Mouse (Mus musculus): ENCODE results near the gene Vwa3b.

The Vwa3b gene

DNA sequence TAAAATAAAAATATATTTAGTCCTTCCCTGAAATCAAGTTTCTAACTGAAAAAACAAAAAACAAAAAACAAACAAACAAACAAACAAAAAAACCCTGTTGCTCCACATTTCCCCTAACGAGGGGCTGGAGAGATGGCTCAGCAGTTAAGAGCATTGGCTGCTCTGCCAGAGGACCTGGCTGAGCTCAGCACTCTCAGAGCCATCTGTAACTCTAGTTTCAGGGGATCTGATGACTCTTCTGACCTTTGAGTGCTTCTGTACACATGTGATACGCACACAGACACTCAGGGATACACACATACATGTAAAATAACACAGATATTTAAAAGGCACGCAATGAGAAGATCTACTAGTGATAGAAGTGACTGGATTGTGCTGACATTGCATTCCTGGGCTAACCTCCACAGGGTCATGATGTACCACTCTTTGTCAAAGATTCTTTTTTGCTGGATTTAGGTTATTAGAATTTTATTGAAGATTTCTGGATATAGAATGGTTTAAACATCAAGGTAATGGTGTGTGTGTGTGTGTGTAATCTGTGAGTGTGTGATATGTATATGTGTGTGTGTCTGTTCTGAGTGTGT lies 14.7 kb upstream of the Vwa3b start:
- no peak for DNase-seq (ENCODE audit: low spot score)

DNA sequence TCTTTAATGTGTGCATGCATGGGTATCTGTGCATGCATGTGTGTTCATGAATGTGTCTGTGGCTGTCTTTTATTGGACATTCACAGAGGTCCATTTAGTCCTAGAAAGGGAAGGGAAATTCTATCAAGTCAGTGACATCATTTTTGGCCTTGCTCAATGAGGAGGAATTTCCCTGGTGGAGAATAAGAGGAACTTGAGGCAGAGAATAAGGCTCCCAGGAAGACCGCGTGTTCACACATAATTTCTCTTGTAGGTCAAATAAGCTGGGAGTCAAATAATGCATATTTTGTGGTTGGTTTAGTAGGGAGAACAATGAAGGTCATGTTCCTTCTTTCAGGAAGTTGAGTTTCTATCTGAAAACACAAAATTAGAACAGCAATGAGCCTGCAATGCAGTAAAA lies 13.4 kb upstream of the Vwa3b start:
- DNase-seq (ENCODE audit: low spot score), result no peak

DNA sequence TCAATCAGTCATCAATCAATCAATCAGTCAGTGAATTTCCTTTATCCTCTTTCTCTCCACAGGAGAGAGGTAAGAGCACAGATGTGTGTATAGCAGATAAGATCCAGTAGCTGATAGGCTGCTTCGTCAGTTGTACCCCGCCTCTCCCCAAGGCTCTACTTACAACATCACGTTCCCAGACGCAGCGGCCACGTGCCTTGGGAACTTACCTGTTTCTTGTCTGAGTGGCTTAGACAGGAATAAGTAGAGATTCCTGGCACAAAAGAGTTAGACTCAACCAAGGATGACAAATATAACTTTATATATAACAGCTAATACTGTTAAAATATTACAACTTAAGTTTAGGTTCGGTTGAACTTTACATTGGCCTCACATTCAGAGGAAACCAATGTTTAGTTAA lies 12.7 kb upstream of the Vwa3b start:
- DNase-seq (ENCODE audit: low spot score), result no peak

DNA sequence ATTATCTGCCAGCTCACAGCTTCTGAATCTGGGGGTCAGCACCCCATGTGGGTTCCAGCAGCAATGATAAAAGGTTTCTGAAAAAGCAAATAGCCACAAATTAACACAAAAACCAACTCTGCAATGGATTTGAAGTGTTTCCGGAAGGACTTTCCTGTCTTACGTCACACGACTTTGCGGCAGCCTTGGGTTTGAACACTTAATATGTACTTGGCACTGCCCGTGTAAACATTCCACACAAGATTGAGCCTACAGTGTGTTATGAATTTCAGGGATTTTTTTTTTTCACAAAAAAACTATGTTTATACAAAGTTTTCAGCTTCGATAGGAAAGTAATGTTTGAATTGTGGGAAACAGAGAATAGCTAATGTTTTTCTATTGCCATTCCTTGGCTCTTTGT lies 7.4 kb upstream of the Vwa3b start:
- DNase-seq (ENCODE audit: low spot score), result no peak

DNA sequence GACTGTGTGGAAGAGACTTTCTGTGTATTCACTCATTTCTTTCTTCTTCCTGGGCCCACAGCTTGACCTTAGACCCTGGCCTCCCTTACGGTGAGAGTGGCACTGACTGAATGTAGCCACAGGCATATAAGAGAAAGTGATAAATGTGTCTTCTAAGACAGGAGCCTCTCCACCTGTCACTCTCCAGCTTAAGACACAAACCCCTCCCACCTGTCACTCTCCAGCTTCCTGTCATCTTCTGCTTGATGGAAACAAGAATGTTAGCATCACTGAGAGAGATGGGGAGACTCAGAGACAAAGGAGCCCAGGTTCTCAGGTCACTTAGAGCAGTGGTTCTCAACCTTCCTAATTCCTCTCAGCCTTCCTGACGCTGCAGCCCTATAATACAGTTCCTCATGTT lies 3.7 kb upstream of the Vwa3b start:
- no peak for DNase-seq (ENCODE audit: low spot score)

DNA sequence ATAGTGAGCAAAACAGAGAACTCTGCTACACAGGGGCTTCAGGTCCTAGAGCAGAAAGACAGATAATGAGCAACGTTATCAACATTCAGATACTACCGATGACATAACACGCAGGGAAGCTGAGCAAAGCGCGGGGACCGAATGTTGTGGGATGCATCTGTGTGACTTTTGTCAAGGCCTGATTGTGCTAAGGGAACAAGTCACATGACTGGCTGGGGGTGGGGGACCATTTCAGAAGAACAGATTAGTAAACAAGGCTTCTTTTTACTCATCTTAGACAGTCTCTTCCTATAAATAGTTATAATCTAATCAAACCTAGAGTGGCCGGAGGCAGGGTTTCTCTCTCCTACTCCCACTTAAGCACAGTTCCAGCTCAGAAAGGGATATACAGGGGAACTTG lies 1.7 kb upstream of the Vwa3b start:
- DNase-seq (ENCODE audit: low spot score), result no peak

DNA sequence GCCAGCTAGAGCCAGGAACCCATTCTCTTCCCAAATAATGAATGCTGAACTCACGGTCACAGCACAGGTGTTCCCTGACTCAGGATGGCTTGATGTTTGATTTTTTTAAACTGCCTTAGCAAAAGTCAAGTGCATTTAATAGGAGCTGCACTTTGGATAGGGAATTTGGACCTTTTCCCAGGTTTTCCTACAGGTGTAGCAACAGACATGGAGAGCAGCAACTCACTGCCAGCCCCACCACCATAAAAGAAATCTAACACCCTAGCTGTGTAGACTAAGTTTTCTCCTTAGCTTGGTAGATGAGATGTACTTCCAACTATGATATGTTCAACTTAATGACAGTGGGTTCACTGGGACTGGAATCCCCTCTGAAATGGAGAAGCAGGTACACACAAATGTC lies 1.0 kb upstream of the Vwa3b start:
- no peak for DNase-seq (ENCODE audit: low spot score)

DNA sequence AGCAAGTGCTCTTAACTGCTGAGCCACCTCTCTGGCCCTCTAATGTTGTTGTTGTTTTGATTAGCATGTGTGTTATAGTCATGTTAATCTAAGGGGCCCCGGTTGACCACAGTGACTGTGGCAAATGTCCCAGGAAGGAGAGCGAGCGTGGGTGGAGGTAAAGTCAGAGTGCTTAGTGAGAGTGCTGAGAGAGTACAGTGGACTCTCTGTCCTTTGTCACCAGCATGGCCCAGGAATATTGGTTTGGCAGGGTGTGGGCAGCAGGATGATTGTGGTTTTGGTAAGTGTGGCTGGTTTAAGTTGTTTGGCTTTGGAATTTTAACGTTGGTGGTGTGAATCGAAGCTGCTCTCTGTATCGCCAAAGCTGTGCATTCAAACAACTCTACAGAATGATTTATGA lies 470 bp downstream of the Vwa3b start:
- no peak for DNase-seq (ENCODE audit: low spot score)

DNA sequence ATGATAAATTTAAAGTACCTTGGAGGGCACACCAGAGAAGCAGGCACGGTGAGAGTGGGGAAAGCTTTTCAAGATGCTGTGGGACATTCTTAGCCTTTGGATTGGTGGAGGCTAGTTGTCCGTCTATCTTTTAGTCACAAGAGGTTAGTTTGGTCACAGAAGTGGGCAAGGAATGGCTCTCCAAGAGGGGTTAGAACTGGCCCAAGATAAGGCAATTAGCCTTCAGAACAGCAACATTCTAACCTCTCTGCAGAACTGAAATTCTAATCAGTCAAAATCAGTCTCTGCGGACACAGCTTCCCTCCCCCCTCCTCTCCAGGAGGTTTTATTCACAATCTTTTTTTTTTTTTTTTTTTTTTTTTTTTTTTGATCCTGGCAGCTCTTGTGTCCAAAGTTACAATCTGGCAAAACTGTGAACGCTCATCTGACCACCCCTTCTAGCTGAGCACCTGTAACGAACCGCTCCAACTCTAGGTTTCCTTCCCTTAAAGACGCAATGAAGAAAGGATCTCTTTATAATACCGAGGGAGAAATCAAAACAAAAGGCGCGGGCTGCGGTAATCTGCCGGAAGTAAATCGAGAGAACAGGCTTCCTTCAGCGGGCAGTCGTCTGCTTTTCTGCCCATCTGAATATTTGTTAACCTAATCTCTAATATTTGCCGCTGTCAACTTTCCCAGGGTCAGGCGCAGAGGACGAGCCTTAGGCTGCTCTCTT lies 2.2 kb downstream of the Vwa3b start:
- DNase-seq (ENCODE audit: low spot score), result no peak

DNA sequence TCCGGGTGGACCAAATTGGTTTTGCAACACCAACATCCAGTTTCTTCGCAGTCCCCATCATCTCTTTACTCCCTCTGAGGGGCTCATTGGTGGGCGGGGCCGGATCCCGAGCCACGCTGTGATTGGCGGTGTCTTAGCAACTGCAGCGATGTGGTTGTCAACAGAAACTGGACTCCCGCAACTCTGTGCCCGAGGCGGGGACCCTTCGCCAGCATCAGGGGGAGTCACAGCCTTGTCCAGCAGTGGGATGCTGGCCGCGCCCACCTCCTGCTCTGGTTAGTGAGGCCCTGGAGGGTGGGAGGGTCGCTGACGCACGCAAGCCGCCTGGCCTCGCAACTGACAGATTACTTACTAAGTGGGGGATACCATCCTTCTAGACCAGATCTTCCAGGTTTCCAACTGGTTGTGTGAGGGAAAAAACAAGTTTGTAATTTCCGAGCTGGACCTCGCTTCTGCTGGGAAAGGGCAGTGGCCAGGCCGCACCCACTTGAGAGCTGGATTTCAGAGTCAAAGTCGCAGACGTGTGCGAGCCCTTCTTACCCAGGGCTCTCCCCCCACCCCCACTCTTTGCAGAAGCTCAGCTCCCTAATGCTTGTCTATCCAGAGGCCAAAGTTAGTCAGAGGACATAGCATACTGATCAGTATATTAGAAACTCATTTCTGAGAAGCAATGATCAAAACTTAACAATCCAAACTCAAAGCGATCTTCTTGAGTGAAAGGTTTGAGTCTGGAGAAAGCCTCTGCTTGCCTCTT lies 2.9 kb downstream of the Vwa3b start:
- peak; percentile 56 for DNase-seq (ENCODE audit: low spot score)

DNA sequence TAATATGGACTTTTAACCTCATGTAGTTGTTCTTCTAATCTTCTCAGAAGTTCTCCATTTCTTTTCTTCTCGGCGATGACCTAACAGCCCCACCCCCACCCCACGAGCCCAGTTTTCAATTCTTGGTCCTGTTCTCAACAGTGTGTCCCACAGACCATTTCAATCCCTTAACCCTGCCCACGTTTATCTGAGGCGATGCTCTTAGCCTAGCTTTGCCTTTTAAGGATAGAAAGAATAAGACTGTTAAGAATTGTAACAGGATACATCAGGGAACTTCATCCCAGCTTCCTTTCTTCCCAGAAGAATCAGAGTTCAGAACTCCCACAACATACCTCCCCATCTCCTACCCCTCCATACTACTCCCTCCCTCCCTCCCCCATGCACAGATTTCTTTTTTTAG lies 3.5 kb downstream of the Vwa3b start:
- no peak for DNase-seq (ENCODE audit: low spot score)

DNA sequence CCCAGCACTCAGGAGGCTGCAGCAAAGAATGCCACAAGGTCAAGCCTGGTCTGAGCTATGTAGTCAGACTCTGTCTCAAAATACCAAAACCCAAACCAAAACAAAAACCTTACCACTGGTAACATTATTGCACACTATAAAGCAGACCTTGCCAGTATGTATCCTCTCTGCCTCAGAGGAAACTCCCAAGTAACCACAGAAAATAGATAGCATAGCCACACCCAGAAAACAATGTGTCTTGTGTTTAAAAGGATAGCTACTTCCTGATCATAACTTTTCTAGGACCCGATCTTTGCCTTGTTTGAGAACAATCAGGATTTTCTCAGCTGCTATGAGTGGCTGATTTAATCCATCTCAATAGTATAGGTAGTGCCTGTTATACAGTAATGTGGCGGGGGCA lies 4.3 kb downstream of the Vwa3b start:
- DNase-seq (ENCODE audit: low spot score), result no peak

DNA sequence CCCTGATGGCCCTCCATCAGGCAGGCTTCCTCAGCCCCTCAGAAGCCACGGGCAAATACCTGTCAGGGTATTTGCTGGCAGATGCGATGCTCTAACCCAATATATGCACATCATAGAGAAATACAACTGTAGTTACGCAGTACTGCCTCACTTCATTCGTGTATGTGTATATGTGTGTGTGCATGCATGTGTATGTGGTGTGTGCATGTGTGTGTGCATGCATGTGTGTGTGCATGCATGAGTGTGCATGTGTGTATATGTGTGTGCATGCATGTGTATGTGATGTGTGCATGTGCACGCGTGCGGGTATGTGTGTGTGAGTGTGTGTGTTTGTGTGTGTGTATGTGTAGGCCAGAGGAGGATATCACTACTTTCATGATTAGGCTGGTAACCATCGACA lies 9.5 kb downstream of the Vwa3b start:
- DNase-seq (ENCODE audit: low spot score), result no peak

DNA sequence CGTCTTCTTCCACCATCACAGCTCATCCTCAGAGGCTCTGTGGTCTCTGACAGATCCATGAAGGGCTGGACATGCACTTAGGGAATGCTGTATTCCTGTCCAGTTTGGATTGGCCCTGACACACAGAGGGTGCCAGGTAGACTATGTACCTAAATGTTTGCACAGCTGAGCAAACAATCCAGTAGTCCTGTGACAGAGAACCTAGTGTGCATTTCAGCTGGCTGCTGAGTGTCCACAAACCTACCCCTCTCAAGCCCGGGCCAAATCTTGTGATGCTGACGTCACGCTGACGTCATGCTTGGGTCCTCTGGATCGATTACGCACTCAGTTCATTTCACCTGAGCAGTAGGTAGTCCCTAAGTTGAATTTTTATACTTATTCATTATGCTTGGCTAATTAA lies 14.7 kb downstream of the Vwa3b start:
- DNase-seq (ENCODE audit: low spot score), result no peak

DNA sequence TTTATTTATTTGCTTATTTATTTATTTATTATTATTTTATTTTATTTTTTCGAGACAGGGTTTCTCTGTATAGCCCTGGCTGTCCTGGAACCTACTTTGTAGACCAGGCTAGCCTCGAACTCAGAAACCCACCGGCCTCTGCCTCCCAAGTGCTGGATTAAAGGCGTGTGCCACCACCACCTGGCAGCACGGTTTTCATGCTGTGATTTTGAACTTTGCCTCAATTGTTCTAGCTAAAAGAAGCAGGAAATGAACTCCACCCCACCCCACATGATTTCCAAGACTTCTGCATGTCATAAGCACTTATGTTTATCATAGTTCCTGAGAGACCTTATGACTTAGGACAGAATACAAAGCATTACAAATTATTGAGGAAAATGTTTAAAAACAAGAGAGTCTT lies 15.5 kb downstream of the Vwa3b start:
- DNase-seq (ENCODE audit: low spot score), result no peak

DNA sequence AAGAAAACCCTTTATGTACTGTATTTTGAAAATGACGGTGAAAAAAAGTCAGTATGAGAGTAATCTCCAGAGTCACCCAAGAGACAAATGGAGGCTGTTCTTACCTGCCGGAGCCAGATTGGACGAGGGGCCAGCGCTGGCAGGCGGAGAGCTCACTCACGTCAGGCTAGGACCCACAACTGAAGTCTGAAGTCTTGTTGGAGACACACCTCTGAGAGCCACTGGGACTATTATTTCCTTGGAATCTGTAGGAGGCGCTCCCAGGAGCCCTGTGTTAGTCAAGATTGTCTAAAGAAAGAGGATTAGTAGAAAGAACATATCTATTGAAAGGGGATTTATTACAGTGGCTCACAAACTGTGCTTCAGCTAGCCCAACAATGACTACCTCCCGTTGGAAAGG lies 16.4 kb downstream of the Vwa3b start:
- no peak for DNase-seq (ENCODE audit: low spot score)

DNA sequence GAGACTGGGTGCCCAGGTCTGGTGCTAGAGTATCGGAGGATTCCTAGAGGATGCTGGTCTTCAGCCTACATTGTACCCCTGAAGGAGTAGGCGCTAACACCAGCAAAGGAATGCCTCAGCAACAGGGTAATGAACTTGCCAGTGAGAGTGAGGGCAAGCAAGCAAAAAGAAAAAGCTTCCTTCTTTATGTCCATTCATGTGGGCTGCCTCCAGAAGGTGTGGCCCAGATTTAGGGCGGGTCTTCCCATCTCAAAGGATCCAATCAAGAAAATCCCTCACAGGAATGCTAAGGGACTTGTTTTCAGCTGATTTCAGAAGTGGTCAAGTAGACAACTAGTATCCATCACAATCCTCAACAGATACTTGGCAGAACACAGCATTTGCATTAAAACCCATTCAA lies 16.8 kb downstream of the Vwa3b start:
- no peak for DNase-seq (ENCODE audit: low spot score)

DNA sequence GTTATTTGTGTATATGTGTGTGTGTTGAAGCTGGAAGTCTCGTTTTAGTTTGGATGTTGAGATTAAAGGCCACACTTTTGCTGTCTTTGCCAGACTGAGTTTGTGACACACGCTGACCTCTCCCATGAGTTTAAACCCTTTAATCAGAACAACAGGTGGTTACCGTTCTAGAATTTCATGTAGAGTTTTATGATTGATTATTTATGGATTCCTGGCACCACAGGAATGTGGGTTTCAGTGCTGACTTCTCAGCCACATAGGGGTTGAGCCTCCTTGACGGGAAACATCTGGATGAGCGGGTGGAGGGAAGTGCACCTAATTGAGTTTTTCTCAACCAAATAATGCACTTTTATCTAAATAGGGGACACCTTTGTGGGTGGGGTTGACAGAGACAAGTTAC lies 19.1 kb downstream of the Vwa3b start:
- DNase-seq (ENCODE audit: low spot score), result no peak

DNA sequence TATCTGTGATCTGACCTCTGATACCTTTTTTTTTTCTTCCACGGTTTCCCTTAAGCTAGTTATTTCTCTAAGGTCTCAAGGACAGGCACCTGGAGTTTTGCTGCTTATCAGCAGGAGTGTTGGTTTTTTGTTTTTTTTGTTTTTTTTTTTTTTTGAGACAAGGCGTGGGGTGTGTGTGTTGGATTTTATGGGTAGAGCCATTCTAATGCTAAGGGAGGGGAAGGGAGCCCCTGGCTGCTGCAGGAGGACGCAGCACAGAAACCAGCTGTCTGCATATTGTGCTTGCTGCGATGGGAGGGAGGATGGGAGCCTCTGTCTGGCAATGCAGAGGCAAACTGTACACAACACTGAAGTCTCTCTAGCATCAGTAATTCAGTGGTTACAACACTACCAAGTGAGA lies 22.8 kb downstream of the Vwa3b start:
- no peak for DNase-seq (ENCODE audit: low spot score)

DNA sequence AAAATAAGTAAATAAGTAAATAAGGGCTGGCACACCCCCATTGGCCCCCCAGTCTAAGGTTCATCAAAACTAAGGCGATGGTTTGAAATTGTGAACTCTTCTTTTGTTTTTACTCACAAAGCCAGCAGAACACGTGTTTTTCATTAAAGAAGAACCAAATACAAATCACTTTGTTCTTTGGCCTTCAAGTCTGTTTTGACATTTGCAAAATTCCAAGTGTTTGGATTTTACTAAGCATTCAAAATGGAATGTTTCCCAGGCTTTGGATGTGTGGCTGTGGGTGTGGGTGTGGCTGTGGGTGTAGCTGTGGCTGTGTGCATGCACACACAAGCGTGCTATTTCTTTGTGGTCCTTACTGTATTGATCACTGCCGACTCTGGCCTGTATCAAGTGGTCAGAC lies 27.3 kb downstream of the Vwa3b start:
- DNase-seq (ENCODE audit: low spot score), result no peak

DNA sequence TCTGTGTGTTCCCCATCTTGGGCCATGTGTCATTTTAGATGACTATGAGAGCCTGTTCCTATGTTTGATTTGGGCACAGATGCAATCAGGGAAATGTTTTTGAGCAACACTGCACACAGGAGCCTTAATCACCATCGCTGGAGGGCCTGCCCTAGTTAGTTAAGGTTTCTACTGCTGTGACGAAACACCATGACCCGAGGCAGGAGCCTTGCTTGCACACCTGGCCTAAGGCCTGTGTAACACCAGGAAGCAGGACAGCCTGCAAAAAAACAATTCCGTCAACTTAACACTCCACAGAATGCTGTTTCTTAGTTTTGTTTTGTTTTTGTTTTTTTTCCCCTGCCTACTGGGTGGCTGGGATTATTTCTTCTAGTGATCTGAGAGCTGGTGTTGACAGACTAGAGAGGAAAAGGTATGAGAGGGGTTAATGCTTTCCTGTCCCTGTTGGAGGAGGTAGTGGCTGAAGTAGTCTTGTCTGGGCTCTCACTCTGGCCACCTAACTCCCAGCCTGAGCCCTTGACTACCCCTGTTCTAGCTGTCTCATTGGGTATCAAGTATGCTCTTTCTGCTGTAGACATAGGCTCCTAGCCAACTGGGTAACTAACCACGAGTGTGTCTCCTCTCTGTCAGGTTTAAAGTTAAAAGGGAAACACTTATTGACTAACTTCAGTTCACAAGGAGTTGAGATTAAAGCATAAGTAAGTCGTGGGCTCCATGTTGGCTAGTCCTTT lies 30.6 kb downstream of the Vwa3b start:
- DNase-seq (ENCODE audit: low spot score), result no peak

DNA sequence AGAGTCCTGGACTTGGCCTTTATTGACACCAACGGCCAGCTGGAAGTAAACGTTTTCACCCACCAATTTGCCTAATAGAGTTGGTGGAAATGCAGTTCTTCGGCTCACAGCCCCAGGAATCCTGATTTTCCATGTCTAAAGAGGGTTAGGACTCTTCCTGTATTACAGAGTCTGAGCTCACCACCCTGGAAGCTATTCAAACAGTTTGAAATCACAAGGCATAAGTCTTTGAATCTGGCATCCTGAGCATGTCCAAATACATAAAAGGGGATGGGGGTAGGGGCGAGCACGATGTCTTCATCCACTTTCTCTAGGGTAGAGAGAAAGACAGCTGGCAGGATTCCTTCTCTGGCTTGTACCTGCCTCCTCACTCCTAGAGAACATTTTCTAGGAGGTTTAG lies 34.5 kb downstream of the Vwa3b start:
- DNase-seq (ENCODE audit: low spot score), result no peak

DNA sequence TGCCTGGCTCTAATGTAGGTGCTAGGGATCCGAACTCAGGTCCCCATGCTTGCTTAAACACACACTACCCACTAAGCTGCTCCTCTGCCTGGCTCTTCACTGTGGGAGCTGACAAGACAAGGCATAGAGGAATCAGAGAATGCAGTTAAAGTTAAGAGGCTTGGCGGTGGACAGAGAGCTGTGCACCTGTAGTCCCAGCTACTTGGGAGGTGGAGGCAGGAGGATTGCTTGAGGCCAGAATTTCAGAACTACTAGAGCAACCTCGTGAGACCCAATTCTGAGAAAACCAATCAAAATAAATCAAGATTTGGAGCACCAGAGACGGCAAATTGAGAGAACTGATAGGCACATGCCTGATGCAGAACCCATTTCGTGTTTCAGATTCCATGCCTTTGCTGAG lies 36.7 kb downstream of the Vwa3b start:
- no peak for DNase-seq (ENCODE audit: low spot score)

Data from layer of hippocampus, adult 11-12 months (tissue).